Comparison of ENCODE assay signal across 8 mouse cellular contexts in genomic region chr10:13869322-13870035, GRCm38 (mm10). TPM values are rescaled to one million over a fixed set of nuclear protein-coding genes. Genes with fewer than 3 reads are reported as not detected.
A peak's percentile ranks its signal among the peaks of the same experiment; 100 is the strongest.
DNase-seq lines count a peak whose midpoint lies in the region; ATAC-seq and TF ChIP-seq lines count a peak whose summit lies in the region.

No protein-coding gene starts in this region.

- no peaks in the 10 kb centered on the region for H3K27me3 ChIP-seq in cerebellum, adult 2 months (ENCODE audit: control insufficient read depth, insufficient read depth, low read length)
- no peaks in the 10 kb centered on the region for H3K27me3 ChIP-seq in heart, embryonic 10.5 days (ENCODE audit: insufficient read depth, poor library complexity, severe bottlenecking)
- H3K27me3 ChIP-seq in limb, embryonic 15.5 days, result no peaks in the 10 kb centered on the region
- H3K27me3 ChIP-seq in splenic B cell, adult 2 months (ENCODE audit: control insufficient read depth, insufficient read depth, low read length, poor library complexity, severe bottlenecking), result no peaks in the 10 kb centered on the region

- H3K9me3 ChIP-seq in heart, embryonic 10.5 days, result no peaks in the 10 kb centered on the region
- H3K9me3 ChIP-seq in limb, embryonic 15.5 days, result no peaks in the 10 kb centered on the region

- DNase-seq in cerebellum, adult 2 months, result peak; percentile 38 to 44
- no peak for DNase-seq in cerebellum, adult 11 months
- no peak for DNase-seq in heart, embryonic 10.5 days (ENCODE audit: low spot score)
- DNase-seq in splenic B cell, adult 2 months (ENCODE audit: low read depth, low spot score), result peak; percentile 65
- DNase-seq in adrenal gland, adult 2 months, result no peak
- no peak for DNase-seq in frontal cortex, postnatal 14 days (ENCODE audit: low spot score in 2 of 2)

- WGBS in cerebellum, adult 2 months, result 22% methylated on average over 13 of the region's 13 CpGs
- WGBS in bone marrow, adult 2 months, result 17% methylated on average over 13 of the region's 13 CpGs
- 47% methylated on average over 13 of the region's 13 CpGs for WGBS in heart, embryonic 10.5 days
- WGBS in limb, embryonic 15.5 days, result 16% methylated on average over 13 of the region's 13 CpGs

- no peak for ATAC-seq in limb, embryonic 15.5 days (ENCODE audit: insufficient number of reproducible peaks, low FRiP score, low TSS enrichment, low read depth)

- H3K4me3 ChIP-seq in cerebellum, adult 2 months (replicated peaks; ENCODE audit: insufficient read depth, low read depth, low read length), result peak overlapping the region; percentile 69
- H3K4me3 ChIP-seq in bone marrow, adult 2 months (replicated peaks; ENCODE audit: control insufficient read depth, low read depth, low read length), result peak overlapping the region; percentile 36
- H3K4me3 ChIP-seq in heart, embryonic 10.5 days, result peak overlapping the region; percentile 84
- peak overlapping the region; percentile 68 for H3K4me3 ChIP-seq in limb, embryonic 15.5 days

- H3K4me1 ChIP-seq in cerebellum, adult 2 months (ENCODE audit: control insufficient read depth, insufficient read depth, low read length), result peaks cover 9% of the 10 kb centered on the region
- no peaks in the 10 kb centered on the region; the same call in 1 of the 2 replicates for H3K4me1 ChIP-seq in bone marrow, adult 2 months (ENCODE audit: control insufficient read depth, insufficient read depth, low read length)
- peaks cover 13% of the 10 kb centered on the region for H3K4me1 ChIP-seq in heart, embryonic 10.5 days
- H3K4me1 ChIP-seq in limb, embryonic 15.5 days, result peaks cover 13% of the 10 kb centered on the region

- H3K27ac ChIP-seq in cerebellum, adult 2 months (ENCODE audit: insufficient read depth, low read length), result peak overlapping the region; percentile 86
- H3K27ac ChIP-seq in bone marrow, adult 2 months (ENCODE audit: control insufficient read depth, insufficient read depth, low read depth, low read length, poor library complexity), result no peak overlapping the region
- H3K27ac ChIP-seq in heart, embryonic 10.5 days, result peak overlapping the region; percentile 95
- peak overlapping the region; percentile 43; the same call in 1 of the 2 replicates for H3K27ac ChIP-seq in limb, embryonic 15.5 days

- H3K9ac ChIP-seq in limb, embryonic 15.5 days, result no peak overlapping the region

- peak overlapping the region; percentile 89 for H3K4me2 ChIP-seq in limb, embryonic 15.5 days

- H3K36me3 ChIP-seq in heart, embryonic 10.5 days, result no peaks in the 10 kb centered on the region
- no peaks in the 10 kb centered on the region for H3K36me3 ChIP-seq in limb, embryonic 15.5 days
- no peaks in the 10 kb centered on the region for H3K36me3 ChIP-seq in splenic B cell, adult 2 months (ENCODE audit: control insufficient read depth, insufficient read depth, low read length, poor library complexity, severe bottlenecking)

- no peak for TF ChIP-seq POLR2A in cerebellum, adult 2 months (IDR thresholded peaks at IDR 0.05; ENCODE audit: borderline replicate concordance, insufficient read depth, low read length)
- no peak for TF ChIP-seq POLR2A in bone marrow, adult 2 months (IDR thresholded peaks at IDR 0.05; ENCODE audit: borderline replicate concordance, control insufficient read depth, low read depth, low read length)

- no peak for TF ChIP-seq CTCF in cerebellum, adult 2 months (IDR thresholded peaks at IDR 0.05; ENCODE audit: borderline replicate concordance, insufficient read depth, low read depth, low read length)
- no peak for TF ChIP-seq CTCF in bone marrow, adult 2 months (IDR thresholded peaks at IDR 0.05; ENCODE audit: control insufficient read depth, insufficient read depth, low read length)

RNA-seq across cellular contexts. Expression of gene Aig1, which starts 0.7 kb away (rescaled TPM):
- polyA plus RNA-seq in cerebellum, adult 2 months (2012; rRNA removed), result 130 and 132 TPM in 2 replicates
- polyA plus RNA-seq in bone marrow, adult 2 months (2011; ENCODE audit: insufficient read depth, insufficient read length, low replicate concordance, missing spikeins), result 3.2 and 8.5 TPM in 2 replicates
- 28.8 and 34.4 TPM in 2 replicates for polyA plus RNA-seq in heart, embryonic 10.5 days (2016; fragmentation: Nextera tagmentation; extraction: Ambion mirVana)
- 27.6 and 33.8 TPM in 2 replicates for polyA plus RNA-seq in limb, embryonic 15.5 days (2015; fragmentation: Nextera tagmentation; extraction: Ambion mirVana)
- total RNA-seq in adrenal gland, adult 2 months (2021), result 10 to 100 TPM; 28.4 to 37.4 TPM
- 40.4 and 42.6 TPM in 2 replicates for polyA plus RNA-seq in adrenal gland, adult 2 months (2012; rRNA removed)

Comparison
In these comparisons a context has a peak if more than half of its experiments do, and no peak if none do; other contexts are left out.
1. DNase-seq: peak in cerebellum, adult 2 months (2 of 2) and splenic B cell, adult 2 months (single experiment); none in cerebellum, adult 11 months (single experiment), heart, embryonic 10.5 days (single experiment), adrenal gland, adult 2 months (single experiment) and frontal cortex, postnatal 14 days (0 of 2).
2. Peak in every context shown above with its lines, with median percentiles within 50 percentile points of each other: H3K4me3 ChIP-seq.